In genomic region chr8:120581811-120582210, GRCm38 (mm10) we compare ENCODE assay signal across 15 mouse cellular contexts. TPM values are rescaled to one million over a fixed set of nuclear protein-coding genes. Genes with fewer than 3 reads are reported as not detected.
DNase-seq lines count a peak whose midpoint lies in the region; ATAC-seq and TF ChIP-seq lines count a peak whose summit lies in the region.
"Had no signal": no experiment of that assay in that cellular context is flagged by ENCODE, and none has a peak within 500 bp of the region (broad histone marks: within the 10 kb centered on the region; RNA-seq: fewer than 3 reads in every experiment).

No protein-coding gene starts in this region.

- peak; percentile 66 to 72 for DNase-seq in cerebellum, postnatal 14 days
- no peak for DNase-seq in cerebellum, adult 18-20 months
- no peak for DNase-seq in hindbrain, embryonic 14.5 days (ENCODE audit: low spot score)
- DNase-seq in liver, embryonic 11.5 days (ENCODE audit: low spot score): no peak
- no peak for DNase-seq in liver
- no peak for DNase-seq in heart, postnatal 0 days (ENCODE audit: low spot score)
- no peak for DNase-seq in thymus, postnatal 10 days (ENCODE audit: low spot score in 2 of 2)
- DNase-seq: cerebellum, adult 9-11 months; kidney, postnatal 10 days; spleen, adult 18-20 months had no signal

- H3K4me1 ChIP-seq in hindbrain, embryonic 15.5 days (replicated peaks): peaks cover 7% of the 10 kb centered on the region
- no peaks in the 10 kb centered on the region; the same call in 1 of the 2 replicates for H3K4me1 ChIP-seq in hindbrain, embryonic 14.5 days (replicated peaks; ENCODE audit: control insufficient read depth, insufficient read depth, low read length)
- peaks cover 5% of the 10 kb centered on the region; the same call in 1 of the 2 replicates for H3K4me1 ChIP-seq in liver, embryonic 11.5 days (replicated peaks; ENCODE audit: control insufficient read depth, insufficient read depth, low read length)
- no peaks in the 10 kb centered on the region for H3K4me1 ChIP-seq in heart, postnatal 0 days (ENCODE audit: control insufficient read depth, insufficient read depth)
- H3K4me1 ChIP-seq: embryonic facial prominence, embryonic 12.5 days; lung, embryonic 15.5 days had no signal

- no peak for TF ChIP-seq EP300 in heart, postnatal 0 days (IDR thresholded peaks at IDR 0.05; ENCODE audit: low read depth)

- ATAC-seq in hindbrain, embryonic 15.5 days (ENCODE audit: low FRiP score, low read depth): no peak
- no peak for ATAC-seq in hindbrain, embryonic 14.5 days (ENCODE audit: low FRiP score)
- ATAC-seq in liver, embryonic 11.5 days (replicated peaks; ENCODE audit: low FRiP score): no peak
- 0 out of 2 replicates have a peak, but pooled peaks have one; percentile 29 for ATAC-seq in heart, postnatal 0 days (ENCODE audit: insufficient read depth, low read depth)
- ATAC-seq: liver, embryonic 12.5 days had no signal

- H3K4me3 ChIP-seq in hindbrain, embryonic 15.5 days: no peak overlapping the region
- H3K4me3 ChIP-seq in hindbrain, embryonic 14.5 days (replicated peaks; ENCODE audit: low read length): no peak overlapping the region
- no peak overlapping the region for H3K4me3 ChIP-seq in liver, embryonic 11.5 days (ENCODE audit: low read depth, low read length)
- no peak overlapping the region for H3K4me3 ChIP-seq in heart, postnatal 0 days (ENCODE audit: low read depth, low read length)
- H3K4me3 ChIP-seq: embryonic facial prominence, embryonic 12.5 days; liver, embryonic 12.5 days; lung, embryonic 15.5 days; stomach, embryonic 15.5 days had no signal

- H3K9me3 ChIP-seq in hindbrain, embryonic 15.5 days: no peaks in the 10 kb centered on the region
- H3K9me3 ChIP-seq in hindbrain, embryonic 14.5 days (ENCODE audit: control insufficient read depth, low read length): no peaks in the 10 kb centered on the region
- no peaks in the 10 kb centered on the region for H3K9me3 ChIP-seq in liver, embryonic 11.5 days (ENCODE audit: control insufficient read depth, low read length)
- H3K9me3 ChIP-seq in heart, postnatal 0 days (replicated peaks; ENCODE audit: control insufficient read depth, low read length): no peaks in the 10 kb centered on the region
- H3K9me3 ChIP-seq: embryonic facial prominence, embryonic 12.5 days; liver, embryonic 12.5 days; lung, embryonic 15.5 days; stomach, embryonic 15.5 days had no signal

- H3K27ac ChIP-seq in hindbrain, embryonic 15.5 days (replicated peaks): 0 out of 2 replicates have a peak overlapping the region, but pooled peaks have one; percentile 16
- no peak overlapping the region for H3K27ac ChIP-seq in hindbrain, embryonic 14.5 days
- H3K27ac ChIP-seq in liver, embryonic 11.5 days (ENCODE audit: low read depth, low read length): 0 out of 2 replicates have a peak overlapping the region, but pooled peaks have one; percentile 29
- no peak overlapping the region for H3K27ac ChIP-seq in heart, postnatal 0 days (ENCODE audit: low read depth)
- H3K27ac ChIP-seq: embryonic facial prominence, embryonic 12.5 days; lung, embryonic 15.5 days; stomach, embryonic 15.5 days had no signal

- no peaks in the 10 kb centered on the region for H3K27me3 ChIP-seq in hindbrain, embryonic 15.5 days
- H3K27me3 ChIP-seq in hindbrain, embryonic 14.5 days (ENCODE audit: control insufficient read depth, insufficient read depth, low read length): no peaks in the 10 kb centered on the region
- no peaks in the 10 kb centered on the region for H3K27me3 ChIP-seq in liver, embryonic 11.5 days (replicated peaks; ENCODE audit: control insufficient read depth, insufficient read depth, low read length)
- H3K27me3 ChIP-seq in heart, postnatal 0 days (ENCODE audit: control insufficient read depth, insufficient read depth, low read length): no peaks in the 10 kb centered on the region
- H3K27me3 ChIP-seq: embryonic facial prominence, embryonic 12.5 days; liver, embryonic 12.5 days; lung, embryonic 15.5 days; stomach, embryonic 15.5 days had no signal

- no peak overlapping the region for H3K4me2 ChIP-seq in hindbrain, embryonic 15.5 days
- no peak overlapping the region for H3K4me2 ChIP-seq in hindbrain, embryonic 14.5 days (replicated peaks)
- no peak overlapping the region for H3K4me2 ChIP-seq in liver, embryonic 11.5 days
- no peak overlapping the region for H3K4me2 ChIP-seq in heart, postnatal 0 days (ENCODE audit: low read depth, low read length)
- H3K4me2 ChIP-seq: embryonic facial prominence, embryonic 12.5 days; liver, embryonic 12.5 days; lung, embryonic 15.5 days; stomach, embryonic 15.5 days had no signal

- peaks cover 37% of the 10 kb centered on the region for H3K36me3 ChIP-seq in hindbrain, embryonic 15.5 days
- peaks cover 48% of the 10 kb centered on the region for H3K36me3 ChIP-seq in hindbrain, embryonic 14.5 days (replicated peaks; ENCODE audit: control insufficient read depth, insufficient read depth)
- peaks cover 64% of the 10 kb centered on the region for H3K36me3 ChIP-seq in liver, embryonic 11.5 days (ENCODE audit: control insufficient read depth, insufficient read depth, low read length)
- peaks cover 64% of the 10 kb centered on the region for H3K36me3 ChIP-seq in heart, postnatal 0 days (replicated peaks; ENCODE audit: control insufficient read depth, insufficient read depth, low read length)

- 83% methylated on average over 8 of the region's 8 CpGs for WGBS in hindbrain, embryonic 15.5 days
- WGBS in hindbrain, embryonic 14.5 days: 92% methylated on average over 8 of the region's 8 CpGs
- 88% methylated on average over 8 of the region's 8 CpGs for WGBS in liver, embryonic 11.5 days
- 62% methylated on average over 8 of the region's 8 CpGs for WGBS in heart, postnatal 0 days

- TF ChIP-seq CTCF in heart, postnatal 0 days (IDR thresholded peaks at IDR 0.05; ENCODE audit: low read depth): no peak

- no peak overlapping the region for H3K9ac ChIP-seq in hindbrain, embryonic 15.5 days
- H3K9ac ChIP-seq in hindbrain, embryonic 14.5 days: no peak overlapping the region
- no peak overlapping the region; the same call in 1 of the 2 replicates for H3K9ac ChIP-seq in liver, embryonic 11.5 days (ENCODE audit: low read depth, low read length)
- H3K9ac ChIP-seq in heart, postnatal 0 days (replicated peaks; ENCODE audit: low read depth, low read length): no peak overlapping the region
- H3K9ac ChIP-seq: embryonic facial prominence, embryonic 12.5 days; liver, embryonic 12.5 days; lung, embryonic 15.5 days; stomach, embryonic 15.5 days had no signal

RNA-seq across cellular contexts. Expression of gene Gins2, which starts 7.3 kb away (rescaled TPM):
- polyA plus RNA-seq in hindbrain, embryonic 15.5 days (2015; fragmentation: Nextera tagmentation; extraction: Ambion mirVana): 19.0 and 24.9 TPM in 2 replicates
- polyA plus RNA-seq in hindbrain, embryonic 14.5 days (2014; fragmentation: Nextera tagmentation; extraction: Ambion mirVana): 17.5 and 18.2 TPM in 2 replicates
- 125 and 127 TPM in 2 replicates for polyA plus RNA-seq in liver, embryonic 11.5 days (2014; fragmentation: Nextera tagmentation; extraction: Ambion mirVana)
- 29.8 and 52.1 TPM in 2 replicates for total RNA-seq in heart, postnatal 0 days (2014; rRNA removed; ENCODE audit: low replicate concordance)
- polyA plus RNA-seq in heart, postnatal 0 days (2015; fragmentation: Nextera tagmentation; extraction: Ambion mirVana): 19.3 and 23.8 TPM in 2 replicates

Comparison
In these comparisons a context has a peak if more than half of its experiments do, and no peak if none do; other contexts are left out.
1. DNase-seq: peak in cerebellum, postnatal 14 days (2 of 2); none in cerebellum, adult 18-20 months (0 of 2), hindbrain, embryonic 14.5 days (single experiment), liver, embryonic 11.5 days (single experiment), liver (single experiment), heart, postnatal 0 days (single experiment) and thymus, postnatal 10 days (0 of 2).
2. H3K27ac ChIP-seq: peak in hindbrain, embryonic 15.5 days (single experiment) and liver, embryonic 11.5 days (single experiment); none in hindbrain, embryonic 14.5 days (single experiment) and heart, postnatal 0 days (single experiment).